In the genomic region with DNA sequence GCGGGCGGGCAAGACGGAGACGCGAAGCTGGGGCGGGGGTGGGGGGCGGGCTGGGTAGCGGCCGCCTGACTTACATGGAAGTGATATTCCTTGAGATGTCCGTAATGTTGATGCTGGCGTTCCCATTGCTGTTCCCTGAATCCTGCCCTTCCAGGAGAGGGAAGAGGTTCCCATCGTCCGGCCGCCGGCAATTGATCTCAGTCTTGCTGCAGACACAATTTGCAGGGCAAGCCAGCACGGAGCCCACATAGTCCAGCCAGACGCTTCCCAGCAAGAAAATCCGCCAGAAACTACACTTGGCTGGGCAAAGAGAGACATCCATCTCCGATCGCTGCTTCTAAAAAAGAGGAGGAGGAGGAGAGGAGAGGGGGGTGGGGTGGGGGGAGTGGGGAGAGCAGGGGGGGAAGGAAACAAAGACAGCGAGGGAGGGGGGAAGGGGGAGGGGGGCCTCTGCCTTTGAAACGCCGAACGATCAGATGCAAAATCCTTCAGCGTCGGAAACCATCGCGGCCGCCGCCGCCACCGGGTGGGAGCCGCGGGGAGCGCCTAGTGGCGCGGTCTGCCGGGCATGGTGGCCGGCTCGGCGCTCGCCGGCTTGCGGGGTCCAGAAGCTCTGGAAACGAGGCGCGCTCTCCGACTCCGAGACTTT, we compare ENCODE assay signal across 10 mouse cellular contexts.
DNase-seq lines count a peak whose midpoint lies in the region.
"Had no signal": no experiment of that assay in that cellular context is flagged by ENCODE, and none has a peak within 500 bp of the region (broad histone marks: within the 10 kb centered on the region; RNA-seq: fewer than 3 reads in every experiment).

No protein-coding gene starts in this region.

- H3K27me3 ChIP-seq in hindbrain, embryonic 10.5 days (ENCODE audit: insufficient read depth, poor library complexity, severe bottlenecking) = peaks cover 72% of the 10 kb centered on the region
- H3K27me3 ChIP-seq in midbrain, embryonic 10.5 days (ENCODE audit: low read depth, poor library complexity, severe bottlenecking) = peaks cover 84% of the 10 kb centered on the region

- intact Hi-C loops in gastrocnemius, postnatal 36 days (cut with DNase I) = loop anchor here (10.0 kb wide), 1 partner anchor 307 kb away; no protein-coding TSS in a partner anchor

- H3K27ac ChIP-seq in hindbrain, embryonic 10.5 days = peak overlapping the region; percentile 87
- H3K27ac ChIP-seq in midbrain, embryonic 10.5 days (replicated peaks) = peak overlapping the region; percentile 84

- H3K4me1 ChIP-seq in hindbrain, embryonic 10.5 days (replicated peaks) = peaks cover 37% of the 10 kb centered on the region
- H3K4me1 ChIP-seq in midbrain, embryonic 10.5 days = peaks cover 39% of the 10 kb centered on the region

- H3K9me3 ChIP-seq in hindbrain, embryonic 10.5 days = no peaks in the 10 kb centered on the region
- no peaks in the 10 kb centered on the region for H3K9me3 ChIP-seq in midbrain, embryonic 10.5 days (replicated peaks)

- WGBS in hindbrain, embryonic 10.5 days = under 1% methylated on average over 49 of the region's 49 CpGs
- WGBS in midbrain, embryonic 10.5 days = under 1% methylated on average over 40 of the region's 49 CpGs

- H3K36me3 ChIP-seq in hindbrain, embryonic 10.5 days = no peaks in the 10 kb centered on the region
- no peaks in the 10 kb centered on the region for H3K36me3 ChIP-seq in midbrain, embryonic 10.5 days

- H3K4me3 ChIP-seq in hindbrain, embryonic 10.5 days = peak overlapping the region; percentile 66
- H3K4me3 ChIP-seq in midbrain, embryonic 10.5 days = peak overlapping the region; percentile 67
- H3K4me3 ChIP-seq: erythroblast, embryonic 14.5 days; myocyte had no signal

- DNase-seq in adrenal gland, postnatal 36 days = peak; percentile 27 to 39
- DNase-seq in adrenal gland, postnatal 4 days (ENCODE audit: low spot score in 2 of 2) = no peak
- DNase-seq in right cerebral cortex, postnatal 14 days = peak; percentile 54
- no peak for DNase-seq in right cerebral cortex, postnatal 36 days (ENCODE audit: low spot score in 2 of 2)
- peak; percentile 73 for DNase-seq in hindbrain, embryonic 10.5 days (ENCODE audit: low spot score)
- peak; percentile 74 for DNase-seq in midbrain, embryonic 10.5 days (ENCODE audit: low spot score)
- peak; percentile 27 to 46 for DNase-seq in thymus, postnatal 36 days
- no peak for DNase-seq in gastrocnemius, postnatal 36 days

Comparison
In these comparisons a context has a peak if more than half of its experiments do, and no peak if none do; other contexts are left out.
1. DNase-seq: peak in adrenal gland, postnatal 36 days (2 of 2), right cerebral cortex, postnatal 14 days (single experiment), hindbrain, embryonic 10.5 days (single experiment), midbrain, embryonic 10.5 days (single experiment) and thymus, postnatal 36 days (2 of 2); none in adrenal gland, postnatal 4 days (0 of 2), right cerebral cortex, postnatal 36 days (0 of 2) and gastrocnemius, postnatal 36 days (0 of 2).